Mouse (Mus musculus) lung, embryonic 14.5 days (tissue): ENCODE data around the gene Vmn1r193. TPM values are rescaled to one million over a fixed set of nuclear protein-coding genes. Genes with fewer than 3 reads are reported as not detected.
"Not testable (repeated sequence)": the region's sequence is repeated elsewhere in the genome, so short reads cannot be mapped to it uniquely, and the experiment has no call there.

Source experiments
- ATAC-seq: fragments of 200-750 bp; cut with Nextera tagmentation; 2 replicates; pipeline ENCODE4 v1.8.0; 2017; ENCODE audit warnings: mild to moderate bottlenecking, moderate TSS enrichment, moderate library complexity; ENCODE audit not compliant: insufficient read depth
- DNase-seq: peaks from one replicate; pipeline ENCODE4 v3.0.0-alpha.2; 2015
- H3K27ac ChIP-seq: fragments of 300-500 bp; sonication (generic); 2 replicates; pipeline ENCODE4 v1.5.1; 2014; ENCODE audit warnings: low read depth, mild to moderate bottlenecking, moderate library complexity
- H3K27me3 ChIP-seq: fragments of 300-500 bp; sonication (generic); 2 replicates; pipeline ENCODE4 v1.6.1; 2014; ENCODE audit warnings: low read length, control low read depth; ENCODE audit not compliant: insufficient read depth
- H3K36me3 ChIP-seq: fragments of 300-500 bp; sonication (generic); 2 replicates; pipeline ENCODE4 v1.6.1; 2014; ENCODE audit warnings: control low read depth; ENCODE audit not compliant: insufficient read depth
- H3K4me1 ChIP-seq: fragments of 300-500 bp; sonication (generic); 2 replicates; pipeline ENCODE4 v1.6.1; 2014; ENCODE audit warnings: antibody characterized with exemption, control low read depth; ENCODE audit not compliant: insufficient read depth
- H3K4me2 ChIP-seq: fragments of 300-500 bp; sonication (generic); 2 replicates; pipeline ENCODE4 v1.6.1; 2014; ENCODE audit warnings: mild to moderate bottlenecking
- H3K4me3 ChIP-seq: fragments of 300-500 bp; sonication (generic); 2 replicates; pipeline ENCODE4 v1.5.1; 2014; ENCODE audit warnings: low read depth, low read length
- H3K9ac ChIP-seq: fragments of 300-500 bp; sonication (generic); 2 replicates; pipeline ENCODE4 v1.6.1; 2014
- H3K9me3 ChIP-seq: fragments of 300-500 bp; sonication (generic); 2 replicates; pipeline ENCODE4 v1.6.1; 2016; ENCODE audit warnings: low read depth, low read length, control low read depth
- CTCF ChIP-seq: IDR thresholded peaks from 2 replicates; pipeline ENCODE4 v1.5.1; 2016; ENCODE audit warnings: antibody characterized with exemption, low read depth
- WGBS: fragments of 180-500 bp; shearing (Covaris S2); extraction: QIAGEN DNeasy Blood & Tissue Kit; methylation state at CpG from one replicate; pipeline ENCODE4 v1.1.7; 2014; 5-methylcytosine and 5-hydroxymethylcytosine counted together
- polyA plus RNA-seq: library from polyadenylated mRNA; unstranded; fragments of >200 nt; fragmentation: Nextera tagmentation; extraction: Ambion mirVana; gene quantifications from 2 replicates; pipeline ENCODE4 v1.2.1, GENCODE M21; 2014

Gene Vmn1r193
- not detected in 2 replicates for polyA plus RNA-seq

DNA sequence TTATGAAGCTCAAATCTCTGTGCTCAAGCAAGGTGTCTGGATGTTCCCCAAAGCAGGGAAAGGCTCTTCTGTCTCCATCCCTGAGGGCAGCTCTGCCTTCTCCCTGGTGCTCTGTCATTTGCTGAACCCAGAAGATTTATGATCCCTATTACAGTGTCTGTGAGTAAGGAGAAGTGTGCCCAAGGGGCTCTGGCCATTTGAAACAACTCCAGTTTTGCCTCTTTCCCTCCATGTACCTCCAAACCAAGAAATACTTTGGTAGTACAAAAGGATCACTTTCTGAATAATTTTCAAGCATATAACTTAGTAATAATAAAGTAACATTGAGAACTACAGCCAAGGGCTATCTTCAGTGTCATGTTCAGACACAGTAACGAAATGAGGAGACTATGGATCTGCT lies at the start of gene Vmn1r193:
Gene Vmn1r193 (minus strand): TSS at position 101 of the 400 bp plus-strand sequence.
- H3K4me3 ChIP-seq, H3K27ac ChIP-seq, H3K36me3 ChIP-seq, ATAC-seq, DNase-seq, H3K27me3 ChIP-seq, H3K4me2 ChIP-seq, H3K9me3 ChIP-seq, H3K4me1 ChIP-seq, H3K9ac ChIP-seq: not testable (repeated sequence)
- WGBS = 70% methylated on average over 1 of the region's 1 CpGs

DNA sequence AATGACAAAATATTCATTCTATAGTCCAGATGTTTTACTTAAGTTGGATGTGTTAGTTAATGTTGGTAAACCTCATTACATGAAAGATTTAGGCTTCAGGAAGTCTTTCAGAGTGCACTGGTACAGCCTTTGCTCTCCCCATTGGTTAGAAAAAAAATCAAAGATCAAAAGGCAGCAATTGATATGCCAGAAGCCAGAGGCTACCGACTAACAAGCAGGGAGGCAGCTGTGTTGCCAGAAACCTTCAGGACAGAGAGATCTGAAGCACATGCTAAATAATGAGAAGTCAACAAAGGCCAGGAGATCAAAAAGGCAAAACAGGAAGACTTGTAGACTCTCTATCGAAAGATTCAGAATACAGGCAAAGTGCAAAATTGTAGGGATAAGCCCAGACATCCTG lies 48.8 kb upstream of the Vmn1r193 start:
- Histone ChIP-seq H3K9me3 (no peaks in the 10 kb centered on the region), H3K27me3 (no peaks in the 10 kb centered on the region), H3K36me3 (no peaks in the 10 kb centered on the region), H3K27ac (no peak overlapping the region), H3K4me2 (no peak overlapping the region), H3K9ac (no peak overlapping the region), H3K4me1 (no peaks in the 10 kb centered on the region), H3K4me3 (no peak overlapping the region)
- 42% methylated on average over 2 of the region's 2 CpGs for WGBS
- no peak for TF ChIP-seq CTCF
- DNase-seq = no peak
- ATAC-seq = no peak

DNA sequence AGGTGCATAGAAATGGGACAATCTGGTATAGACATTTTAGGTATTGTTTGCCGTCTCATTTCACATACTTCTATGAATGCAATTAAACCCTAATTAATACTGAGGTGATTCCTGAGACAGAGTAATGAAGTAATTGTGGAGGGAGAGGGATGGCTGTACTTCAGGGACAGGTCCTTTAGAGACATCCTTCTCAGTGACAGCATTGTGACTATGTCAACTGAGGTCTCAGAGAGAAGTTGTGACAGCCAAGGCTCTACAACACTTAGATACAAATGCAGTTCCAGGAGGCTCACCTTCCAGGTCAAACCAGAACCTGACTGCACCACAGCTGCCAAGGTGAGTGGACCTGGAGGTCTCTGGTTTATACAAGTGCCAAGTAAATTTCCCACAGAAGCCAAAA lies 47.3 kb upstream of the Vmn1r193 start, which contains the start of gene Vmn1r195:
Gene Vmn1r195 (plus strand): TSS at position 301 of the 400 bp plus-strand sequence.
- ATAC-seq, H3K36me3 ChIP-seq: not testable (repeated sequence)

DNA sequence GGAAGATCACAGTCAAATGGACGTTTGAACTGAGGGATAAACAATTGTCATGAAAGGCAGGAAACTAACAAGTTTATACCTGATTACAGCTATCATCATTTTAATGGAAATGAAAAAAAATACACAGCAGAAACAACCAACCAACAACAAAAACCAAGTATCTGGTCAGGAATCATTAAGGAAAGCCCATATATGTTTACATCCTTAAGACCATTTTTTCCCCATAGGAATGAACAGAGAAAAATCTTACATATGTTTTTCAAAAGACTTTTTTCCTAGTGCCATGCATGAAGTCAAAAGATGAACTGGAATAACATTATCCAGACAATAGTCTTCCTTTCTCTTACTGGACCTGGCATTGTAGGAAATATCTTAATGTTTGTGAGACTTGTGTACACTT lies 21.0 kb upstream of the Vmn1r193 start, which contains the start of gene Vmn1r194:
Gene Vmn1r194 (plus strand): TSS at position 301 of the 400 bp plus-strand sequence.
- no peak within 1 kb of the TSS for H3K4me2 ChIP-seq
- DNase-seq (no peak), ATAC-seq (no peak)
- 37% methylated on average over 1 of the region's 1 CpGs for WGBS
- no peak within 1 kb of the TSS for H3K4me3 ChIP-seq
- no peaks in the 10 kb centered on the region for H3K9me3 ChIP-seq
- no peak within 1 kb of the TSS for H3K9ac ChIP-seq
- no peaks in the 10 kb centered on the region for H3K27me3 ChIP-seq
- H3K4me1 ChIP-seq = no peaks in the 10 kb centered on the region
- H3K27ac ChIP-seq = no peak within 1 kb of the TSS
- TF ChIP-seq CTCF = no peak
- no peaks in the 10 kb centered on the region for H3K36me3 ChIP-seq

More for the DNA sequence above, 47.3 kb upstream of the Vmn1r193 start, which contains the start of gene Vmn1r195:
- not testable (repeated sequence) for H3K4me1 ChIP-seq, DNase-seq, H3K9ac ChIP-seq, H3K4me2 ChIP-seq, H3K4me3 ChIP-seq, H3K9me3 ChIP-seq, H3K27ac ChIP-seq, H3K27me3 ChIP-seq
- WGBS = 85% methylated on average over 1 of the region's 1 CpGs

GRCm38 (mm10) chr13:22192756-22193155 lies 30.2 kb downstream of the Vmn1r193 start:
- not testable (repeated sequence) for H3K4me3 ChIP-seq, DNase-seq, H3K9me3 ChIP-seq, H3K4me2 ChIP-seq, H3K27ac ChIP-seq, H3K4me1 ChIP-seq, H3K27me3 ChIP-seq, ATAC-seq, H3K36me3 ChIP-seq, H3K9ac ChIP-seq
- WGBS = 67% methylated on average over 3 of the region's 3 CpGs

DNA sequence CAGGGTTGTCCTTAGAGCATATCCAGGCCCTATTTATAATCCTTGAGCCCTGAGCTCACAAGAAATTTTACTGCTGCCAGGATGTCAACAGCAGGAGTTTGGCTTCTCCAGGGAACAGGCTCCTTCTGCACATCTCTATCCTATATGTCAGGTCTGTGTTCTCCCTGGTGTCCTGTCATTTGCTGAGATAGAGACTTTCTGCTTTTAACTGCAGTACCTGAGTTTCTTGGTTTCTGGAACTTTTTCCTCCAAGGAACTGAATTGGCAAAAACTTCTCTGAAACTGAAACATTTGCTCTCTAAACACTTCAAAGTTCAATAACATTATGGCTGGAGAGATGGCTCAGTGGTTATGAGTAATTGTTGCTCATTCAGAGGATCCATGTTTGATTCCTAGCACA lies 31.9 kb downstream of the Vmn1r193 start, which contains the start of gene Vmn1r192:
Gene Vmn1r192 (minus strand): TSS at position 101 of the 400 bp plus-strand sequence.
- Histone ChIP-seq H3K36me3 (no peaks in the 10 kb centered on the region), H3K9me3 (no peaks in the 10 kb centered on the region), H3K9ac (no peak within 1 kb of the TSS), H3K4me3 (no peak within 1 kb of the TSS), H3K27ac (no peak within 1 kb of the TSS), H3K4me2 (no peak within 1 kb of the TSS), H3K27me3 (no peaks in the 10 kb centered on the region), H3K4me1 (no peaks in the 10 kb centered on the region)
- no peak for DNase-seq
- no peak for TF ChIP-seq CTCF
- no peak for ATAC-seq

DNA sequence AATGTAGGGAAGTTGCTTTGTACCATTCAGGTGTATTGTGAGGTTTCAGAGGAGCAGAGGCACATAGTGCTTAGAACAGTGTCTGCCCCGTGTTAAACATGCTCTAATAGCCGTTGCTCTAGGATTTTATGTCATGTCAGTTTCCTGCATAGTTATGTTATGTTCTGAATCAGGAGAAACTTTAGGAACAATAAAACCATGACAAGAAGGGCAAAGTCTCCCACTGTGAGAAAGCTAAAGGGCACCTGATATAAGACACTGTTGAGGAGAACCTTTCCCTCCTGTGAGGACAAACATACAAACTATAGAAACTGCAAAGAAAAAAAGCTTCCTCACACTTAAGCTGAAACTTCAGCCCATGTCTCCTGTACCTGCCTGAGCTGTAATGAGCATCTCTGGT lies 32.6 kb downstream of the Vmn1r193 start:
- Histone ChIP-seq H3K4me1 (no peaks in the 10 kb centered on the region), H3K4me3 (no peak overlapping the region), H3K36me3 (no peaks in the 10 kb centered on the region), H3K27me3 (no peaks in the 10 kb centered on the region), H3K4me2 (no peak overlapping the region), H3K27ac (no peak overlapping the region), H3K9ac (no peak overlapping the region), H3K9me3 (no peaks in the 10 kb centered on the region)
- no peak for DNase-seq
- TF ChIP-seq CTCF = no peak
- WGBS = 72% methylated on average over 2 of the region's 2 CpGs
- ATAC-seq = no peak

DNA sequence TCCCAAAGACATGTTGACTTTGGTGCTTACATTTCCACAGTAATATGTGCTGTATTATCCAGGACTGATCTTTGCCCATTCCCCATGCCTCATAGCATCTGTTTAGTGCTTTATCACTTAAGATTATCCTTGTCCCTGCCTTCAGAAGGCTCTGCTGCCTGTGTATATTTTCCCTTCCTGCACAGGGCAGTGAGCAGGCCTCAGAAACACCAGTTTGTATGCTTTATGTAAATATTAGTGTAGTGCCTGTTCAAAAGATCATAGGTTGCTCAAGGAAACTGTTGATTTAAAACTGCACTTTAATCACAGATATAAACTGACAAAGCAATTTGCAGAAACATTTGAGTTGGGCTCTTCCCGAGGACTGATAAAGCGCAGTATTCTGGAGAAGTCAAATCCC lies 33.6 kb downstream of the Vmn1r193 start:
- WGBS = 27% methylated on average over 2 of the region's 2 CpGs
- no peaks in the 10 kb centered on the region for H3K4me1 ChIP-seq
- H3K36me3 ChIP-seq = no peaks in the 10 kb centered on the region
- no peak overlapping the region for H3K4me3 ChIP-seq
- TF ChIP-seq CTCF = no peak
- peak; percentile 15 for DNase-seq
- no peaks in the 10 kb centered on the region for H3K27me3 ChIP-seq
- H3K4me2 ChIP-seq = no peak overlapping the region
- no peak overlapping the region for H3K27ac ChIP-seq
- no peak for ATAC-seq
- H3K9me3 ChIP-seq = no peaks in the 10 kb centered on the region
- no peak overlapping the region for H3K9ac ChIP-seq
